Comparison of ENCODE assay signal across 12 mouse cellular contexts in the genomic region with DNA sequence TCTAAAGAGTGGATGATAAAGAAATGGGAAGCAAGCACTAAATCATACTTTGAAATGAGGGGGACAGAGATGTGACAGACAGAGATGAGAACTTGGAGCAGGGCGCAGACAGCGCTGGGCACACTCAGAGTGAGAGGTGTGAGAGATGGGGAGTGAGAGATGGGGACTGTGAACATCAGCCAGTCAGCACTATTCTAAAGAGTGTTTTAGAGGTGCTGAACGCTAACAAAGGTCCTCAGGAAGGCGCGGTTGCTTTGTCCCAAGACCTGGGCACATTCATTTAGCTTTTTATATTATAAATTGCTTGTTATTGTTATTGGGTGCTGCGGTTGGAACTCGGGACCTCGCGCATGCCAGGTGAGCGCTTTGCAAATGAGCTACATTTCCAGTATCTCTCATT. TPM values are rescaled to one million over a fixed set of nuclear protein-coding genes. Genes with fewer than 3 reads are reported as not detected.
DNase-seq lines count a peak whose midpoint lies in the region; ATAC-seq lines count a peak whose summit lies in the region.
"Had no signal": no experiment of that assay in that cellular context is flagged by ENCODE, and none has a peak within 500 bp of the region (broad histone marks: within the 10 kb centered on the region; RNA-seq: fewer than 3 reads in every experiment).

No protein-coding gene starts in this region.

- peaks cover 9% of the 10 kb centered on the region for H3K4me1 ChIP-seq in heart, embryonic 15.5 days (replicated peaks)
- peaks cover 6% of the 10 kb centered on the region; the same call in 1 of the 2 replicates for H3K4me1 ChIP-seq in heart, embryonic 11.5 days (ENCODE audit: control insufficient read depth, insufficient read depth, low read length)
- H3K4me1 ChIP-seq in limb, embryonic 12.5 days (replicated peaks) = peaks cover 4% of the 10 kb centered on the region
- peaks cover 12% of the 10 kb centered on the region for H3K4me1 ChIP-seq in limb, embryonic 10.5 days
- no peaks in the 10 kb centered on the region for H3K4me1 ChIP-seq in embryonic facial prominence, embryonic 14.5 days (ENCODE audit: control insufficient read depth, insufficient read depth, low read length)
- peaks cover 9% of the 10 kb centered on the region; the same call in 1 of the 2 replicates for H3K4me1 ChIP-seq in midbrain, embryonic 15.5 days

- WGBS in heart, embryonic 15.5 days = 3% methylated on average over 10 of the region's 10 CpGs
- WGBS in heart, embryonic 11.5 days (ENCODE audit: insufficient replicate concordance) = 2% methylated on average over 10 of the region's 10 CpGs
- WGBS in limb, embryonic 12.5 days = 2% methylated on average over 10 of the region's 10 CpGs
- 1% methylated on average over 10 of the region's 10 CpGs for WGBS in limb, embryonic 10.5 days
- WGBS in embryonic facial prominence, embryonic 14.5 days = 0% methylated on average over 10 of the region's 10 CpGs
- 4% methylated on average over 10 of the region's 10 CpGs for WGBS in midbrain, embryonic 15.5 days

- no peak for DNase-seq in limb, embryonic 10.5 days (ENCODE audit: low spot score)
- DNase-seq in embryonic facial prominence, embryonic 14.5 days (ENCODE audit: low spot score) = no peak
- DNase-seq in left cerebral cortex, postnatal 10 days (ENCODE audit: extremely low spot score in 1 of 2, low spot score in 2 of 2) = no peak

- no peaks in the 10 kb centered on the region for H3K9me3 ChIP-seq in heart, embryonic 15.5 days (replicated peaks)
- H3K9me3 ChIP-seq in heart, embryonic 11.5 days (replicated peaks; ENCODE audit: control insufficient read depth, low read length) = no peaks in the 10 kb centered on the region
- H3K9me3 ChIP-seq in limb, embryonic 12.5 days = no peaks in the 10 kb centered on the region
- H3K9me3 ChIP-seq in limb, embryonic 10.5 days (replicated peaks) = no peaks in the 10 kb centered on the region
- H3K9me3 ChIP-seq in embryonic facial prominence, embryonic 14.5 days (ENCODE audit: control insufficient read depth, low read length) = no peaks in the 10 kb centered on the region
- H3K9me3 ChIP-seq in midbrain, embryonic 15.5 days = no peaks in the 10 kb centered on the region

- no peak overlapping the region for H3K9ac ChIP-seq in heart, embryonic 15.5 days
- H3K9ac ChIP-seq in heart, embryonic 11.5 days (ENCODE audit: low read depth, low read length) = no peak overlapping the region
- no peak overlapping the region for H3K9ac ChIP-seq in limb, embryonic 12.5 days (replicated peaks)
- no peak overlapping the region for H3K9ac ChIP-seq in embryonic facial prominence, embryonic 14.5 days (ENCODE audit: low read depth, low read length)
- no peak overlapping the region for H3K9ac ChIP-seq in midbrain, embryonic 15.5 days
- H3K9ac ChIP-seq: liver, embryonic 14.5 days had no signal

- no peaks in the 10 kb centered on the region for H3K36me3 ChIP-seq in heart, embryonic 15.5 days
- no peaks in the 10 kb centered on the region for H3K36me3 ChIP-seq in heart, embryonic 11.5 days (ENCODE audit: control insufficient read depth, insufficient read depth, low read length)
- H3K36me3 ChIP-seq in limb, embryonic 12.5 days = no peaks in the 10 kb centered on the region
- H3K36me3 ChIP-seq in limb, embryonic 10.5 days = no peaks in the 10 kb centered on the region
- H3K36me3 ChIP-seq in embryonic facial prominence, embryonic 14.5 days (ENCODE audit: control insufficient read depth, insufficient read depth, low read length) = no peaks in the 10 kb centered on the region
- no peaks in the 10 kb centered on the region for H3K36me3 ChIP-seq in midbrain, embryonic 15.5 days (replicated peaks)

- H3K27ac ChIP-seq in heart, embryonic 15.5 days = no peak overlapping the region
- no peak overlapping the region for H3K27ac ChIP-seq in heart, embryonic 11.5 days (ENCODE audit: low read depth, low read length)
- H3K27ac ChIP-seq in limb, embryonic 12.5 days = no peak overlapping the region
- H3K27ac ChIP-seq in limb, embryonic 10.5 days = no peak overlapping the region
- H3K27ac ChIP-seq in embryonic facial prominence, embryonic 14.5 days (replicated peaks; ENCODE audit: low read depth, low read length) = no peak overlapping the region
- no peak overlapping the region for H3K27ac ChIP-seq in midbrain, embryonic 15.5 days
- H3K27ac ChIP-seq: liver, embryonic 14.5 days had no signal

- ATAC-seq in heart, embryonic 15.5 days (replicated peaks; ENCODE audit: insufficient number of reproducible peaks, insufficient read depth, low FRiP score, low read depth) = no peak
- ATAC-seq in heart, embryonic 11.5 days (replicated peaks; ENCODE audit: insufficient number of reproducible peaks, low FRiP score, low TSS enrichment) = no peak
- no peak for ATAC-seq in limb, embryonic 12.5 days (ENCODE audit: insufficient number of reproducible peaks, insufficient read depth, low FRiP score, low TSS enrichment, low read depth)
- ATAC-seq in embryonic facial prominence, embryonic 14.5 days (ENCODE audit: low read depth) = no peak
- ATAC-seq in midbrain, embryonic 15.5 days (replicated peaks) = no peak

- peaks cover 84% of the 10 kb centered on the region for H3K27me3 ChIP-seq in heart, embryonic 15.5 days
- H3K27me3 ChIP-seq in heart, embryonic 11.5 days (ENCODE audit: control insufficient read depth, insufficient read depth, low read length) = peaks cover 71% of the 10 kb centered on the region
- H3K27me3 ChIP-seq in limb, embryonic 12.5 days = peaks cover 83% of the 10 kb centered on the region
- H3K27me3 ChIP-seq in limb, embryonic 10.5 days (ENCODE audit: low read depth, poor library complexity, severe bottlenecking) = peaks cover 80% of the 10 kb centered on the region
- H3K27me3 ChIP-seq in embryonic facial prominence, embryonic 14.5 days (replicated peaks; ENCODE audit: control insufficient read depth, insufficient read depth, low read length) = peaks cover 71% of the 10 kb centered on the region
- H3K27me3 ChIP-seq in midbrain, embryonic 15.5 days (replicated peaks) = peaks cover 80% of the 10 kb centered on the region

- peak overlapping the region; percentile 46 for H3K4me2 ChIP-seq in heart, embryonic 15.5 days
- no peak overlapping the region for H3K4me2 ChIP-seq in heart, embryonic 11.5 days
- H3K4me2 ChIP-seq in limb, embryonic 12.5 days = peak overlapping the region; percentile 32; the same call in 1 of the 2 replicates
- H3K4me2 ChIP-seq in embryonic facial prominence, embryonic 14.5 days (ENCODE audit: low read depth, low read length) = peak overlapping the region; percentile 41; the same call in 1 of the 2 replicates
- 0 out of 2 replicates have a peak overlapping the region, but pooled peaks have one; percentile 24 for H3K4me2 ChIP-seq in midbrain, embryonic 15.5 days

- intact Hi-C loops in left cerebral cortex, postnatal 10 days (cut with DNase I) = loop anchor here (2.0 to 10.0 kb wide), 2 partner anchors 482 to 656 kb away; no protein-coding TSS in a partner anchor

- 0 out of 2 replicates have a peak overlapping the region, but pooled peaks have one; percentile 12 for H3K4me3 ChIP-seq in heart, embryonic 15.5 days
- H3K4me3 ChIP-seq in heart, embryonic 11.5 days (ENCODE audit: low read depth, low read length) = no peak overlapping the region
- H3K4me3 ChIP-seq in limb, embryonic 12.5 days (replicated peaks) = no peak overlapping the region
- no peak overlapping the region for H3K4me3 ChIP-seq in limb, embryonic 10.5 days
- peak overlapping the region; percentile 19; the same call in 1 of the 2 replicates for H3K4me3 ChIP-seq in embryonic facial prominence, embryonic 14.5 days (ENCODE audit: low read depth, low read length)
- no peak overlapping the region for H3K4me3 ChIP-seq in midbrain, embryonic 15.5 days

RNA-seq across cellular contexts. Expression of a gene that starts 3.9 kb away (rescaled TPM):
- polyA plus RNA-seq in heart, embryonic 15.5 days (2015; fragmentation: Nextera tagmentation; extraction: Ambion mirVana) = 2.1 and 6.4 TPM in 2 replicates
- 0.25 and 1.6 TPM in 2 replicates for polyA plus RNA-seq in heart, embryonic 11.5 days (2014; fragmentation: Nextera tagmentation; extraction: Ambion mirVana)
- polyA plus RNA-seq in limb, embryonic 12.5 days (2016; fragmentation: Nextera tagmentation; extraction: Ambion mirVana) = not detected in 2 replicates
- not detected in 2 replicates for polyA plus RNA-seq in limb, embryonic 10.5 days (2016; fragmentation: Nextera tagmentation; extraction: Ambion mirVana)
- polyA plus RNA-seq in embryonic facial prominence, embryonic 14.5 days (2014; fragmentation: Nextera tagmentation; extraction: Ambion mirVana) = 0.73 and 0.99 TPM in 2 replicates
- polyA plus RNA-seq in midbrain, embryonic 15.5 days (2015; fragmentation: Nextera tagmentation; extraction: Ambion mirVana) = 6.3 and 8.0 TPM in 2 replicates
- total RNA-seq in left cerebral cortex, postnatal 10 days (2021) = under 1 TPM; 0.61 to 0.73 TPM
- total RNA-seq: gastrocnemius, postnatal 10 days; heart, postnatal 36 days; megakaryocyte, adult 5-6 weeks had no signal
- polyA plus RNA-seq: kidney, adult 2 months; liver, embryonic 14.5 days had no signal

Comparison
In these comparisons a context has a peak if more than half of its experiments do, and no peak if none do; other contexts are left out.
1. H3K4me3 ChIP-seq: peak in heart, embryonic 15.5 days (single experiment) and embryonic facial prominence, embryonic 14.5 days (single experiment); none in heart, embryonic 11.5 days (single experiment), limb, embryonic 12.5 days (single experiment), limb, embryonic 10.5 days (single experiment) and midbrain, embryonic 15.5 days (single experiment).